Mouse (Mus musculus): ENCODE data around the gene Cstl1.

DNA sequence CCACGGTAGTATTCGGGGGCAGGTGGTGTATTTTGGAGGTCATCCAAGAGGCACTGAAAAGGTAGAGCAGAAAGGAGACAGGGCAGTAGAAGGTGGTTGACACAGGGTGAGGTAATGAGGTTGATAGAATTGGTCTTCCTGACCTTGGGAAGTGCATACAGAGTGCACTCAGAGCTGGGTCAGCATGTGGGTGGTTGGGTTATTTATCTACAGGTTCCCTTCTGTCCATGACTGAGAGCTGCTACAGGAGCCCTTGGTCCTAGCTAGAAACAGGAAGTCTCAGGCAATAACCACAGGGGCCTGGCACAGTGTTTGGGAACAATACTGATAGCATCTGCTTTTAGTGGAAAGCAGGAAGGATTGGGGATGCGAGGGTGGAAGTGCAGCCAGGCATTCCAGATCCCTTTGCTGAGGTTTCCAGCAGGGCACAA is 51.3 kb downstream of the Cstl1 start:
- no peak for TF ChIP-seq POLR2A (IDR thresholded peaks at IDR 0.05; ENCODE audit: low read depth, low read length)
- TF ChIP-seq CTCF (IDR thresholded peaks at IDR 0.05; ENCODE audit: extremely low read depth, insufficient read length, insufficient replicate concordance, low read depth, low read length) = no peak
